ENCODE assay signal across 21 mouse cellular contexts in genomic region chr2:52931315-52931714, GRCm38 (mm10).
"Had no signal": no experiment of that assay in that cellular context is flagged by ENCODE, and none has a peak within 500 bp of the region (broad histone marks: within the 10 kb centered on the region; RNA-seq: fewer than 3 reads in every experiment).

No protein-coding gene starts in this region.

- H3K9ac ChIP-seq: liver, embryonic 13.5 days; liver, embryonic 15.5 days; lung, embryonic 14.5 days; midbrain, embryonic 12.5 days; neural tube, embryonic 13.5 days; neural tube, embryonic 15.5 days had no signal

- DNase-seq: liver, embryonic 13.5 days; lung, adult 18-20 months; lung, embryonic 14.5 days; lung, postnatal 10 days; lung, postnatal 4 days; midbrain, embryonic 14.5 days; retina, postnatal 1 day; right cerebral cortex, adult 18-20 months; right cerebral cortex, postnatal 25 days; right cerebral cortex, postnatal 4 days; spleen, adult 18-20 months; thymus, adult 18-20 months; thymus, postnatal 25 days; thymus, postnatal 4 days had no signal

- H3K36me3 ChIP-seq: liver, embryonic 13.5 days; liver, embryonic 15.5 days; midbrain, embryonic 10.5 days; midbrain, embryonic 12.5 days; neural tube, embryonic 13.5 days; neural tube, embryonic 15.5 days had no signal

- H3K4me3 ChIP-seq: liver, embryonic 13.5 days; liver, embryonic 15.5 days; midbrain, embryonic 10.5 days; midbrain, embryonic 12.5 days; myocyte; neural tube, embryonic 13.5 days; neural tube, embryonic 15.5 days had no signal

- H3K4me2 ChIP-seq: liver, embryonic 13.5 days; liver, embryonic 15.5 days; lung, embryonic 14.5 days; midbrain, embryonic 12.5 days; neural tube, embryonic 13.5 days; neural tube, embryonic 15.5 days had no signal

- H3K27ac ChIP-seq: liver, embryonic 13.5 days; liver, embryonic 15.5 days; midbrain, embryonic 10.5 days; midbrain, embryonic 12.5 days; neural tube, embryonic 13.5 days had no signal

- ATAC-seq: midbrain, embryonic 16.5 days had no signal

- H3K27me3 ChIP-seq: liver, embryonic 13.5 days; liver, embryonic 15.5 days; midbrain, embryonic 12.5 days; neural tube, embryonic 13.5 days; neural tube, embryonic 15.5 days had no signal

- H3K4me1 ChIP-seq: liver, embryonic 13.5 days; liver, embryonic 15.5 days had no signal

- H3K9me3 ChIP-seq: liver, embryonic 13.5 days; liver, embryonic 15.5 days; midbrain, embryonic 10.5 days; midbrain, embryonic 12.5 days; neural tube, embryonic 13.5 days; neural tube, embryonic 15.5 days had no signal
